Mouse (Mus musculus) E14TG2a.4 (cell line): ENCODE results near the gene Carns1.

ENCODE experiments used
- CTCF ChIP-seq: conservative IDR thresholded peaks from 2 replicates; pipeline ENCODE4 v1.5.1; 2014; ENCODE audit warnings: low read length
- NANOG ChIP-seq: IDR thresholded peaks from 2 replicates; pipeline ENCODE4 v1.6.1; 2014; ENCODE audit warnings: borderline replicate concordance, low read length, mixed read lengths
- POU5F1 ChIP-seq: IDR thresholded peaks from 2 replicates; pipeline ENCODE4 v1.6.1; 2014; ENCODE audit warnings: low read length, borderline replicate concordance

- TF ChIP-seq CTCF: no peak
- TF ChIP-seq POU5F1: no peak
- TF ChIP-seq NANOG: no peak
Measured at GRCm38 (mm10) chr19:4137913-4138312, 37.4 kb downstream of the Carns1 start.
